Mouse (Mus musculus) myocyte (in vitro differentiated cells): ENCODE measurements around the gene Akap13.

Experiments
- CEBPB ChIP-seq: IDR thresholded peaks from 2 replicates; pipeline ENCODE4 v1.6.1; 2011; ENCODE audit warnings: mild to moderate bottlenecking, moderate library complexity; ENCODE audit not compliant: poor library complexity, insufficient read depth, severe bottlenecking
- E2F4 ChIP-seq: IDR thresholded peaks from one replicate; pipeline ENCODE4 v1.6.1; 2011; ENCODE audit warnings: mild to moderate bottlenecking, control low read depth, moderate library complexity; ENCODE audit not compliant: insufficient read depth
- MAX ChIP-seq: IDR thresholded peaks from one replicate; pipeline ENCODE4 v1.6.1; 2011; ENCODE audit warnings: low read depth, mild to moderate bottlenecking, control low read depth
- MYOD1 ChIP-seq, 3 experiments: IDR thresholded peaks; one replicate each; pipeline ENCODE4 v1.6.1; 2011; ENCODE audit warnings: control low read depth in 2 of 3, low read depth in 2 of 3, mild to moderate bottlenecking in 2 of 3, moderate library complexity in 1 of 3; ENCODE audit not compliant: insufficient read length in 2 of 3, control insufficient read depth in 1 of 3
- MYOG ChIP-seq, 3 experiments: IDR thresholded peaks; one replicate each; pipeline ENCODE4 v1.6.1; 2011; ENCODE audit warnings: control low read depth in 2 of 3, low read depth in 2 of 3, mild to moderate bottlenecking in 2 of 3; ENCODE audit not compliant: insufficient read length in 2 of 3, control insufficient read depth in 1 of 3, insufficient read depth in 1 of 3
- POLR2A ChIP-seq: IDR thresholded peaks from one replicate; pipeline ENCODE4 v1.6.1; 2011; ENCODE audit warnings: low read depth, mild to moderate bottlenecking, control low read depth, moderate library complexity; ENCODE audit not compliant: insufficient read length
- POLR2AphosphoS2 ChIP-seq: IDR thresholded peaks from one replicate; pipeline ENCODE4 v1.6.1; 2011; ENCODE audit warnings: low read depth, control low read depth; ENCODE audit not compliant: insufficient read length
- REST ChIP-seq: IDR thresholded peaks from one replicate; pipeline ENCODE4 v1.6.1; 2011; ENCODE audit warnings: mild to moderate bottlenecking, control low read depth, moderate library complexity; ENCODE audit not compliant: insufficient read depth, insufficient read length
- TCF12 ChIP-seq: IDR thresholded peaks from one replicate; pipeline ENCODE4 v1.6.1; 2011; ENCODE audit warnings: mild to moderate bottlenecking, control low read depth; ENCODE audit not compliant: poor library complexity, insufficient read depth, severe bottlenecking
- TCF3 ChIP-seq: IDR thresholded peaks from one replicate; pipeline ENCODE4 v1.6.1; 2011; ENCODE audit warnings: low read depth, control low read depth; ENCODE audit not compliant: insufficient read length
- USF1 ChIP-seq: IDR thresholded peaks from one replicate; pipeline ENCODE4 v1.6.1; 2011; ENCODE audit warnings: low read depth, mild to moderate bottlenecking, control low read depth, moderate library complexity

- TF ChIP-seq CEBPB, result no peak
- TF ChIP-seq MYOG (IDR thresholded peaks at IDR 0.05; ENCODE audit: control insufficient read depth in 1 of 3, insufficient read depth in 1 of 3, insufficient read length in 2 of 3, low read depth in 2 of 3), result no peak
- TF ChIP-seq E2F4, result no peak
- no peak for TF ChIP-seq POLR2A
- TF ChIP-seq USF1, result no peak
- TF ChIP-seq TCF12, result no peak
- no peak for TF ChIP-seq MAX
- no peak for TF ChIP-seq POLR2AphosphoS2
- TF ChIP-seq MYOD1 (IDR thresholded peaks at IDR 0.05; ENCODE audit: control insufficient read depth in 1 of 3, insufficient read length in 2 of 3, low read depth in 2 of 3), result peak; percentile 20 to 52 (median 46)
- no peak for TF ChIP-seq TCF3
- no peak for TF ChIP-seq REST
Measured at GRCm38 (mm10) chr7:75506628-75507027, 51.3 kb downstream of the Akap13 start.
